Mouse (Mus musculus): ENCODE measurements around the gene Atg5. TPM values are rescaled to one million over a fixed set of nuclear protein-coding genes. Genes with fewer than 3 reads are reported as not detected.
A peak's percentile ranks its signal among the peaks of the same experiment; 100 is the strongest.

Gene Atg5
- total RNA-seq, 1 experiment from 2014 or later = 44.7 TPM

DNA sequence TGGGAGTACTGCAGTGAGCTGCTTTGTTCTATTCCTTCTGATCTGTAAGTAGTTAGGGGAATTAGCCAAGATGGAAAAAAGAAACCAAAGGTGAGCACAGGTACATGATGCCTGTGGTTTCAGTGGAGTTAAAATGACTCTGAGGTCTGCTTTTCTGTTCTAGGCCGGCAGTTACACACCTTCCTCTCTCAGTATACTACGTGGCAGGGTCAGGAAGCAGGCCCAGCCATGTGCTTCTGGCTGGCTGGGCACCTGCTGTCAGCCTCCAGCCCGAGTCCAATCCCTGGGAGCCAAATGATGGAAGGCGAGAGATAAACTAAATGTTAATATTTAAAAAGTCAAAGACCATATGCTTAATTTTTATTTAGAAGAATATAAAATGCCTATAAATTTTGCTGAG is 85.3 kb downstream of the Atg5 start:
- no peak for DNase-seq

DNA sequence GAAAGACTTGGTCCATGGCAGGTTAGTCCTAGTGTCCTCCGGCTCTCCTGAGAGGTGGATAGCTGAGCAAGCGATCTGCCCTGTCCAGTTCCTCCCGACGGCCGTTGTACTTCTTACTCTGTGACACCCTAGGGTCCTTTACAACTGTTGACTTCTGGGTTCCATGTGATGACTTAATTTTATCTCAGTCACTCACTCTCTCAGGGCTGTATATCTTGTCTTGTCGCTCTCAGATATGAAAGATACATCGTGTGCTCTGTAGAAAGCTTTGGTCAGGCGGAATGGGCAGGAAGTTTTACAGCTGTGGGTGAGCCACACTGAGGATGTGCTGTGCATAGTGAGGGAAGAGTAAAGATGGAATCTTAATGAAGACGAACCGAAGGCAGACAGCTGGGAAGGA is 86.2 kb downstream of the Atg5 start:
- no peak for DNase-seq

DNA sequence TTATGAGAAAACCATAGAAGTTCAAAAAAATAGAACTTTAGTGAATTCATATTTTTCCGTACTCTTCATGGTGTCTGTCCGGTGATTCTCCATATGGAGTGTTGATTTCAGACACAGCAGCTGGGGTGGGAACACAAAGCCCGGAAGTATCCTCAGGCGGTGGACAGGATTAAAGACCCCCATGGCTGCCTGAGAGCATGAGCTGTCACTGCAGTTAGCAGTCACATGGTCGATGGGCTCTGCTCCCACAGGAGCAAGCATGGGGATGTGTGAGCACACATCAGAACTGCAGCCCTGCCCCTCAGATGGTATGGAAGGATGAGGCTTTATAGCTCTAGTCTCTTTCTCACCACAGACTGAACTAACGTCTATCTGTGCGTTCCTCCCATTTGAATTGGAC is 87.1 kb downstream of the Atg5 start:
- no peak for DNase-seq

DNA sequence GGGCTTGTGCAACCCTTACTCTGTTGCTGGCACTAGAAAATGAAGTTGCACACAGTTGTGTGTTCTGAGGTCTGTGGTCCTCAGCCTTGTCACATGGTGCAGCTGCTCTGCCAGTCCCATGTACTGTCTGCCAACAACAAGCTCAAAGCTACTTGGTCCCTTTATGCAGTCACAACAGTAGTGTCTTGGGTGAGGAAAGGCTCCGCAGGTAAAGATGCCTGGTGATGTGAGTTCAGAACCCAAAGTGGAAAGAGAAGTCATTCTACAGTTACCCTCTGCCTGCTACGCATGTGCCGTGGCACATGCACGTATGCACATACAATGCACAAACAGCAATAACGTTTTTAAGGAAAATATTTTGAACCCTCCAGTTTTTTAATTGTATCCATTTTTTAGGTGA is 88.5 kb downstream of the Atg5 start:
- DNase-seq = no peak

DNA sequence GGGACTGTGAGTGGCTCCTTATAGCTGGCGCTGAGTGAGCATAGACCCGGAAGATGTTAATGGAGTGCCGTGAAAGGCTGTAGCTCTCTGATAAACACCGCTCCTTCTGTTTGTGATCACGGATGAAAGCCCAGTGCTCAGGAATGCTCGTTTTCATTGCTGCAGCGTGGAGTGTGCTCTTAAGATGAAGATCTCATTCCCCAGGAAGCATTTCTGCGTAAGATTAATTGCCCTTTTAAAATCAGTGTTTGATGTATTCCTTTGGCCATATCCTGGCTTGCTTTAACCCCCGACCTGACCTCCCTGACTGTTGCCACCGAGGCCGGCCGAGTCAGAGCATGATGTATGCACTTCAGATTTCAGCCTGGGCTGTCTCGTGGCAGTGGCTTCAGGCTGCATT is 89.2 kb downstream of the Atg5 start:
- DNase-seq = peak; percentile 34

DNA sequence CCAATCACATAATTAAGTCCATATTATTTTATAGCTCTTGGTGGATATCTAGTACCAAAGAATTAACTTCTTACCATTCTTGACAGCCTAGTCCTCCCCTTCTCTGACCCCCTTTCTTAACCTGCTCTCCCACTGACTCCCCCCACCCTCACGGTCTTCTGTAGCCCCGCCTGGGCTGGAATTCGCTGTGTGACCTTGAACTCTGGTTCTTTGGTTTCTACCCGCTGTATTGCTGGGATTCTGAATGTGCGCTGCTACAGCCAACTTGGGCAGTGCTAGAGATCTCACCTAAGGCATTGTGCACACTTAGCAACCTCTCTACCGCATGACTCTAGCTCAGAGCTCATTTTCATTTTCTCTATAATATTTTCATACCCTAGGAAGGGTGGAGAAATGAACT is 90.7 kb downstream of the Atg5 start:
- DNase-seq = no peak

DNA sequence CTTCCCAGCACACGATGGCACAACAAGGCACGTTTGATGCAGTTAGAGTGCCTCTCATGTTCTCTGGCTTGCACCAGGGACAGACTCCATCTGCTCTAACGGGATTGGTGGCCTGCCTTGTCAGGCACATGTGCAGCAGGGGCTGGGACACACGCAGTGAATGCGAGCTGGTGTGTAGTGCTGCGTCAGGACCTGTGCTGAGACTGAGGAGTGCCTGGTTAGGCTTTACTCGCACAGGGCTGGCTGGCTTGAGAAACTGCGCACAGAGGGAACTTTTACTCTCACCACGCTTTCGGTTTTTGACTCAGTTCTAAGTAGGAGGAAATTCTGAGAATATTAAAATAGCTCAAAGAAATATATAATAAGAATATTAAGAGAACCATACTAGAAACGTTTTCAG is 92.5 kb downstream of the Atg5 start:
- DNase-seq = no peak

DNA sequence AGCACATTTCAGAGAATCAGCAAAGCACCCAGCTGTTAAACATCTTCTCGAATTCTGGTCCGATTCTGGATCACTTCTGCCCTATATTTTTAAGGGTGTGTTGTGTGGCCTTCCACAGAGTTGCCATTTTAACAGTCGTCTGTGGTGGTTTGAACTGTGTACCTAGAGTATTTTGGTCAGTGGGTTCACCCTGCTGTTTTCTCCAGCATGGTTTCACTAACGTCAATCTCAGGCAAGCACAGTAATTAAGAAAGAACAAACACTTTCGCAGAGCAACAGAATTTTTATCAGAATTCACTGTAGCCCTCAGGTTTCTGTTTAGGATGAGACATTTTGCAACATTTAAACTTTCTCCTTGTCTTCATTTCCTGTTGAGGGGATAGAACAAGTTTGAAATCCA is 94.3 kb downstream of the Atg5 start:
- DNase-seq = no peak

DNA sequence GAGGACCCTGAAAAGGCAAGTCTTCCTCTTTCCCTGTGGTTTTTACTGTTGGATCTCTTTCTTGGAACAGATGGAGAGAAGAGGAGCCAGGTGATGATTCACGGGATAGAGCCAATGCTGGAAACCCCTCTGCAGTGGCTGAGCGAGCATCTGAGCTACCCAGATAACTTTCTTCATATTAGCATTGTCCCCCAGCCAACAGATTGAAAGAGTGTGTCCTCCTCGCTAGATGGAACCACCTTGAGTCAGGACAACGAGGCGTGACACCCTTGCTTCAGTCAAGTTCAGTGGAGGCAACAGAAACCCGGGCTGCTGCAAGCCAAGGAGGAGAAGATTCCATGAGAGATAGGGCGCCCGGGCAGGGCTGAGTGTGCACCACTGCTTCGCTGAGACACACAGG is 94.7 kb downstream of the Atg5 start:
- DNase-seq = no peak

DNA sequence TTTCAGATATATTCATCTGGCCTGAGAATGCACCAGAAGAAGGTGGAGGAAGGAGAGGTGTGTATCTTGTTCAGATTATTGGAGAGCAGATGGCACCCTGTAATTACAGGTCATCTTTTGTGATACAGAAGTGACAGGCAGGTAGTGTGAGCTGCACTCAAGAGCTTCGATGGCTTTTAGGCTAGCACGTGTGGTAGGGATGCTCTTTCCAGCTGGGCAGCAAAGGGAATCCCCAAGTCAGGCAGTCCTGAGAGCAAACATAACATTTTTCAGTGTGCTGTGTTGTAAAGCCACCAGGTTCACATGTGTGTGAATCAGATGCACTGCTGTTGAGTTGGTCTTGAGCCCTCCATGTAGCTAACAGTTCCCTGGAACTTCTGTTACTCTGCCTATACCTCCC is 98.0 kb downstream of the Atg5 start:
- DNase-seq = no peak

DNA sequence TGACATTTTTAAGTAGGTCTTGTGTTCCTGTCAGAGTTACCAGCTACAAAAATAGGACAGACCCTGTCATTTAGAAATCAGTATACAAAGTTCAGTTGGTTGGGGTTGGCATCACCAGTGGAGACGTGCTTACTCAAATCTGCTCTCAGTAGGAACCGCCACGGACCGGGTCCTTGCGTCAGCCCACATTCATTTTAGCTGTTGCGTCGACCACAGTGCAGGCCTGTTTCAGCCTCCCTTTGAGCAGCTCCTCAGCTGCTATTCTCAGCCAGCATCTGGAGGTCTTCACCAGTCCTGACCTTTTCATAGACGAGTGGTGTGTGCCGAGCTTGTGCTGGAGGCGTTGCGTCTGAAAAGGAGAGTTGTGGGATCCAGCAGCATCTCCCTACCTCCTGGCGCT is 98.9 kb downstream of the Atg5 start:
- DNase-seq = no peak

DNA sequence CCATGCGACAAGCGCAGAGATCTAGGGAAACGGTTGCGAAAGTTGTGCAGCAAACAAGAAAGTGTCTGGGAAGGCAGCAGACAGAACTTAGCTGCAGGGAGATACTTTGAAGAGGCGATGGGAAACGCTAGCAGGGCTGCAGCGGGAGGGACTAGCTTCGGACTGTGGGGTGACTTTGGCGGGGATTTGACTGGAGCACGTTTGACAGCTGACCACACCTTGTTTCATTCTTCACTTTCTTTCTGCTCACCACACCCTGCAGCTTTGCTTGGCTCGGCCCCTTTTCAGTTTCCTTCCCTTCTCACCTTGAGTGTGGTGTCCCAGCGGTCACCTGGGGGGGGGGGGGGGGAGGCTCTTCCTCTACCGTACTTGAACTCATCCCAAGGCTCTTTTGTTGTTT is 100.4 kb downstream of the Atg5 start:
- no peak for DNase-seq

DNA sequence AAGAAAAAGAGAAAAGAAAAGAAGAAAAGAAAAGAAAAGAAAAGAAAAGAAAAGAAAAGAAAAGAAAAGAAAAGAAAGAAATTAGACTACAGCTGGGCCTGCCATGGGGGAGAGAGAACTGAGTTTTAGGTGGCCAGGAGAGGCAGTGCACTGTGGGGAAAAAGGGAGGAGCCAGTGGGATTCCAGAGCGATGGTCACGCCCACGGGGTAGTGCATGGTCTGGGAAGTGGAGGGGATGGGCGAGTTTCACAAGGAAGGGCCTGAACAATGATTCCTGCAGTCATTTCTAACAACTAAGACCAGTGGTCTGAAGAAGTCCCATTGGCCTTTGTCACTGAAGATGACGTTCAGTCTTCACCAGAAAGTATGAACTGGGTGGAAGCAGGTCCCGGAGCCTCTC is 102.5 kb downstream of the Atg5 start:
- no peak for DNase-seq

DNA sequence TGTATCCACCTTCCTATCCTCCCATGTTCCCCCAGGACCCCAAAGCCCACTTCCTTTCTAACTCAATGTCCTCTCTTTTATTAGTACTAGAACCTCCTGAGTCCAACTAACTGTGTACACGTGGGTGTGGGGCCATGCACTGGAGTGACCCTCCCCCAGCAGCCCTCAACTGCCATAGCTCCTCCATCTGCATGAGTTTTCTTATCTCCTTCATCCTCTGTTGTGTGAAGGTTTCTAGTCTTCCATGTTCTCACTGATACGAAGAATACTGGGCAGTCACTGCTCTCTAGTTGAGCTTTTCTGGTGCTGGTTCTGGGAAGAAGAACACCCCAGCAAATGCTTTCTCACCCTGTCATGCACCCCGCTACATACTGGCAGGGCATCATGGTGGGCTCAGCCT is 104.1 kb downstream of the Atg5 start:
- DNase-seq = no peak

DNA sequence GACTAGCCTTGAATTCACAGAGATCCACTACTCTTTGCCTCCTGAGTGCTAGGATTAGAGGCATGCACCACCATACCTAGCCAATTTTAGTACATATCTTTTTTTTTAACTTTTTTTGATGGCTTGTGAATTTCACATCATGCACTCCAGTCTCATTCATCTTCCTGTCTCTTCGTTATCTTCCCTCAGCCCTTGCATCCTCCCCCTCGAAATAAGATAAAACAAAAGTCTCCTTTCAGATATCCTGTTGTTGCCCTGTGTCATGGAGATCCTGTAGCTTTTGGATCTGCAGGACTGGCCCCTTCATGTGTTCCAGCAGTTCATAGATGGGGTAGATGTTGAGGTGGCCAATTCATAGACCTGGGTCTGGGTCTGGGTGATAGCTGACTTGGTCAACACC is 106.5 kb downstream of the Atg5 start:
- no peak for DNase-seq

DNA sequence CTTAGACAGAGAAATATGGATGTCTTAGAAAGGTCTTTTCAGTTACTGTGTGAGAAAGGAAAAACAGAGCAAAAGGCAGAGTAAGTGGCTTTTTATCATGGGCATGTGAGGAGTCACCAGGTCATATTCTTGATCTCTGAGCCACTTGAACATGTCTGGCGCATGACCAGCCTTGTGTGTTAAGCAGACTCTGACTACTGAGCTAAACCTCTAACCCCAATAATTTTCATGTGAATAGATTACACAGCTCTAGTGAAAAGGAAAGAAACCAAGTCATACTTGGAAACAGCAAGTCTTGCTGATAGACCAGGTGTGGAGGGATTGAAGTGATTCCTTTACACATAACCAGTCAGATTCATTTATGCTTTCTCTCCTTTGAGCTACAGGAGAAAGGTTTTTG is 107.3 kb downstream of the Atg5 start:
- DNase-seq = no peak

DNA sequence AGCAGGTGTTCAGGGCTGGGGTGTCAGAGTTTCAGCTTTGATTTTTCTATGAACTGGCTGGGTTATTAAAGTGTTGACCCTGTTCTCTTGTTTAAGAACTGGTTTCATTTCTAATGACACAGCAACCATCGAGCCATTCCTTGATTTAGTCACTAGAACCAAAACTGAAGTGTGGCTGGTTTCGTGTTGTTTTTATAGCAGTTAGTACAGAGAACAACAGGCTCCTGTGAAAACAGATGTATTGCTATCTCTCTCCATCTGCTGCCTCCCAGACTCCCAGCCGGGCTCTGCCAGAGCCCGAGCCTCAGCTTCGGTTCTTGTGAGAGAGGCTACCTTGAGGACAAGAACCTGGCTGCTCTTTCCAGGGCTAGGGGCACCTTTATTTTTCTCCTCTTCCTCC is 109.7 kb downstream of the Atg5 start:
- no peak for DNase-seq

DNA sequence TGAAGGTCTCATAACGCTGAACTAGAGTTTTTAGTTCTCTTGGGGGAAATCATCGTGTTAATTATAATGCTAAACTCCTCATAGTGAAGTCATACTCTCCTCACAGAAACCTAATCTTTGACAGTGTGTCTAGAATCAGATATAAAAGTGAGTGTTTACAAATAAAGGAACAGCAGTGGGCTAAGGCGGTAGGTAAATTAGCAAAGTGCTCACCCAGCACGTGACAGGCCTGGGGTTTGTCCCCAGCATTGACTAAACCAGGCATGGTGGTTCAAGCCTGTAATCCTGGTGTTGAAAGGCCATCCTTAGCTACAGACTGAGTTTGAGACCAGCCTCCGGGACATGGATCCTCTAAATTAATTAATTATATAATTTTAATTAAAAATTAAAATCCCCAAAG is 110.2 kb downstream of the Atg5 start:
- no peak for DNase-seq

DNA sequence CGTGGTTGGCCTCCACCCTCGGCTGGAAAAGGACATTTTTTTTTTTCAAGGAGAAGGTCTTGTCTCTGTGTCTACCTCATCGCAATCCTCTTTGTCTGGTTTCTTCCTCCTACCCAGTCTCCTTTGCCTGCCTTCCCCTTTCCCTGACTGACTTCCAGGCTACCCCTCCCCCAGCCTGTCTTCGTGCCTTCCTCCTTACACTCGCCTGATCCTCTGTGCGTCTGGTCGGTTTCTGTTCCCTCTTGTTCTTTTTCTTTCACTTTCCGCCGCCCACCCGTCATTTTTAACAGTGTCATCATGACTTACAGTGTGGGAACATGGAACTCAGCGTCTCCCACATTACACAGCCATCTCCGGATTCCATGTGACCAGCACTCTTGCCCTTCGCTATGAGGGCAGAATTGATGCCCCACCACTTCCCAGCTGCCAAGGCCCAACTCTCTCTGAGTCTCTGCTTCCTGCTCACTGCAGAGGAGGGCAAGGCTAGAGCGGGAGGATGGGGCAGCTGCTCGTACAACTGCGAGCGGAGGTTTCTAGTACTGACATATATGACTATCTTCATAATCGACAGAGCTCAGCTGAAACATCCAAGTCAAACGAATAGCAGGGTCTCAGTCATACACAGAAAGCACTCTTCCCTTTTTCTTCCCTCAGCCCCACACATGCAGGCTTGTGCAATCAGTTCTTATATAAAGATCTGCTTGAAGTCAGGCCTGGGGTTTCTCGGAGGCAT is 112.5 kb downstream of the Atg5 start:
- DNase-seq = no peak

DNA sequence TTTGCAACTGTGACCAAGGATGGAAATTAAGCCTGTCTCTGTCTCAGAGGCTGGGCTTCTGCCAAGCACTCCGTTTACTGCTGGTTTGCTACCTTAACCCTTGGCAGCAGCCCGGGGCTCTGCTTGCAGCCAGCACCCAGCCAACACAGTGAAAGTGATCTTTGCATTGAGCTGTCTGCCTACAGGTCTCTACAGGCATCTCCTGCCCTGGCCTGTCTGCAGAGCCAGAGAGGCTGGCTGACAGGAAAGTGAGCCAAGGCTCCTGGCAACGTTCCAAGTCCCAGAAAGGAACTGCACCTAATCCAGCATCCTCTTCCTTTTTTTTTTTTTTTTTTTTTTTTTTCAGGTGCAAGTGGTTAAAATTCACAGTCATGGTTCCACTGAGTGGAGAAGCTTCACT is 113.2 kb downstream of the Atg5 start:
- DNase-seq = peak; percentile 71

DNA sequence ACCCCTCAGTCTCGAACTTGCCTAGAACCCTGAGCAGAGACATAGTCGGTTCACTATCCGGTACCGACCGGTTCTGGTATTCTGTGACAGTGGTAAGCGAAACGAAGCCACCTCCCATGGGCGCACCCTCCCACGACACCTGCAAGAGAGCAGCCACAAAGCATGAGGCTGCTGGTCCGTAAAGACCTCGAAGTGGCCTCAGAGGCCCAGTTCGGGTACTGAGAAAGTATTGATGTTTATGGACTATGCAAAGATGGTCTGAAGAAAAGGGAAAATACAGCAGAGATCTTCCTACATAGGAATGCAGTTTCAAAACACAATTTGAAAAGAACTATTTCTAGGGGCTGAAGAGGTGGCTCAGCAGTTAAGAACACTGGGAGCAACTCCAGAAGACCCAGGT is 113.8 kb downstream of the Atg5 start:
- no peak for DNase-seq

DNA sequence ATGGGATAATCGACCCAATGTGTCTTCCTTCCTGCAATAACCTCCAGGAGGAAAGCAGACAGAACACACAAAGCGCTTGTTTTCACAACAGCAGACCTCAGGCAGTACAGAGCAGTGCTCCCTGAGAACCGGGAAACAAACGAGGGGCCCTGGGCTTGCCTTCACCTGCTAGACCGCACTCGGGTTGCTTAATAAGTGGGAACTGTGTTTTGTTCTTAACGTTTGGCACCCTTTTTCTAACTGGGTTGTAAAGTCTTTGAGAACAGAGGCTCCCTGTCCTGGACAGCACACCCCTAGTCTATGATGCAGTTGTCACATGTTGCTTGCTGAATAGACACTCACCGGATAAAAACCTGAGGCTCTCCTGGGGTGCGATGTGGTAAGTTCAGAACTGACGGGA is 115.1 kb downstream of the Atg5 start:
- DNase-seq = no peak

DNA sequence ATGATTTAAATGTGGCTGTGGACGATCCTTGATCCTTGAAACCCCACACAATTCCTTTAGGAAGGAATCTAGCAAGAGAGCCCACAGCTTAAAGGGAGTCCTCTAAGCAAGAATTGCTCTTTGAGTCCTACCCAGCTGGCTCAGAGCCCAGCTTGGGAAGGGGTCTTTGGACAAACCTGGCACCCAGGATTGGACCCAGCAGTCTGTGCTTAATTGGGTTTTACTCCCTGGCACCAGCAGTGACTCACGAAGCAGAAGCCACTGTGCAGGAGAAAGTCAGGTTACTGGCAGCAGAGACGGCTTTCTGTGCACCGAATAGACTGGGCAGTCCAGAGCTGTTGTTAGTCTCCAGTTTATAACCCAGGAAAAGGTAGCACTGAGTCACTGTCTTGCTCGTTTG is 117.1 kb downstream of the Atg5 start:
- no peak for DNase-seq

DNA sequence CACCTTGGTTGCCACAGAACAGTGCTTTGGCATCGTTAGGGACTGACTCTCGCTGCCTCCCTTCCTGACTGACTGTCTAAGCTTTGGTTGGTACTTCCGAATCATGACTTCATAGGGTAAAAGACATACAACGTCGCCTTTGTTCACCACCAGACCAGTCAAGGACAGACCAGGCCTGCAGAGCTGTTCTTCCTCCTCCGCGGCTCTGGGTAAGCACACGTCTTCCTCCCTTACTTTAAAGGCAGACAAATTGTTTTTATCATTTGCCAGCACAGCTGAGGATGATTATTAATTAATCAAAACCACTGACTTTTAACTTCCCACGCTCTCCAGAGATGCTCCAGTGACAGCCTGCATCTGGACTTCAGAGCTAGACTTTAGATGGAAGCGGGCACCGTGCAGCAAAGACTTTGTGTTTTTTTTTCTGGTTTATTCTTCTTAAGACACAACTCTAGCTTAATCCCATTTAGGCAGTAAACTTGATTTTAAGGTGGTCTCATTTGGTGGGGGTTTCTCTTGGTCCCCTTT is 120.6 kb downstream of the Atg5 start:
- DNase-seq = no peak

DNA sequence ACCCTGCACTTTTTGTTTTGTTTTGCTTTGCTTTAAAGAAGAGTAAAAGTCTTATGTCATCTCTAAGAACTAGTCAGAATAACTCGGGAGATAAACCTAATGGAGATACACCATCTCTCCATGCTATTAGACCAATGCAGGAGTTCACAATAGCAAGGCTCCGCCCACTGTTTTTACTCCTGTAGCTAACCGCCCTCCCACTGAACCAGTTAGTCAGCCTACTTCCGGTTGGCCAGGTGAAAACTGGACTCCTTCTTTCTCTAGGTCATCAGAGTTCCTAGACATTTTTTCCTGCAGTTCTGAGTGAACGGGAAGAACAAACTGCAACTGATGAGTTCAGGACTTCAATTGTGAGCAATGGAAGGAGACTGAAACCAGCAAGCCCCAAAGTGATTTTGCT is 122.1 kb downstream of the Atg5 start:
- no peak for DNase-seq

Data from adrenal gland, postnatal 25 days (tissue).